Mouse (Mus musculus): ENCODE measurements around the gene Fam167b. TPM values are rescaled to one million over a fixed set of nuclear protein-coding genes. Genes with fewer than 3 reads are reported as not detected.
A peak's percentile ranks its signal among the peaks of the same experiment; 100 is the strongest.

Fam167b gene
- total RNA-seq, 2 experiments from 2014 or later, result 0.46 TPM; not detected in 1

- no peak for DNase-seq (ENCODE audit: low spot score in 2 of 2)
These were observed 30.8 kb upstream of the Fam167b start for GRCm38 (mm10) chr4:129609139-129609631.

- peak; percentile 83 to 85 for DNase-seq (ENCODE audit: low spot score in 2 of 2)
These were observed 30.2 kb upstream of the Fam167b start for GRCm38 (mm10) chr4:129608426-129609025.

- DNase-seq (ENCODE audit: low spot score in 2 of 2), result peak; percentile 79 to 88
These were observed 22.1 kb upstream of the Fam167b start, which contains the start of the genes Eif3i and Tmem234 for GRCm38 (mm10) chr4:129600233-129601158. Eif3i (minus strand) TSS chr4:129600648. Tmem234 (plus strand) TSS chr4:129600668.

GRCm38 (mm10) chr4:129588865-129589264 lies 10.5 kb upstream of the Fam167b start:
- no peak for DNase-seq (ENCODE audit: low spot score in 2 of 2)

- no peak for DNase-seq (ENCODE audit: low spot score in 2 of 2)
These were observed 8.6 kb upstream of the Fam167b start for GRCm38 (mm10) chr4:129586943-129587342.

GRCm38 (mm10) chr4:129585773-129586172 lies 7.4 kb upstream of the Fam167b start:
- DNase-seq (ENCODE audit: low spot score in 2 of 2), result no peak

- peak; percentile 79 to 80 for DNase-seq (ENCODE audit: low spot score in 2 of 2)
These were observed 6.7 kb upstream of the Fam167b start for GRCm38 (mm10) chr4:129584884-129585608.

GRCm38 (mm10) chr4:129584370-129584769 lies 6.0 kb upstream of the Fam167b start:
- no peak for DNase-seq (ENCODE audit: low spot score in 2 of 2)

GRCm38 (mm10) chr4:129582251-129582650 lies 3.9 kb upstream of the Fam167b start:
- DNase-seq (ENCODE audit: low spot score in 2 of 2), result no peak

- DNase-seq (ENCODE audit: low spot score in 2 of 2), result no peak
These were observed 2.0 kb upstream of the Fam167b start for GRCm38 (mm10) chr4:129580347-129580746.

- no peak for DNase-seq (ENCODE audit: low spot score in 2 of 2)
These were observed 661 bp downstream of the Fam167b start for GRCm38 (mm10) chr4:129577688-129578087.

GRCm38 (mm10) chr4:129576863-129577491 lies 1.4 kb downstream of the Fam167b start:
- peak; percentile 48 to 50 for DNase-seq (ENCODE audit: low spot score in 2 of 2)

GRCm38 (mm10) chr4:129575171-129575844 lies 3.0 kb downstream of the Fam167b start:
- no peak for DNase-seq (ENCODE audit: low spot score in 2 of 2)

- no peak for DNase-seq (ENCODE audit: low spot score in 2 of 2)
These were observed 4.9 kb downstream of the Fam167b start, which contains the start of gene Lck for GRCm38 (mm10) chr4:129573430-129573829. Lck (minus strand) TSS chr4:129573641.

- DNase-seq (ENCODE audit: low spot score in 2 of 2), result no peak
These were observed 5.3 kb downstream of the Fam167b start for GRCm38 (mm10) chr4:129573093-129573370.

GRCm38 (mm10) chr4:129572236-129573092 lies 5.9 kb downstream of the Fam167b start:
- no peak for DNase-seq (ENCODE audit: low spot score in 2 of 2)

GRCm38 (mm10) chr4:129571551-129572084 lies 6.7 kb downstream of the Fam167b start:
- DNase-seq (ENCODE audit: low spot score in 2 of 2), result no peak

GRCm38 (mm10) chr4:129570028-129570427 lies 8.3 kb downstream of the Fam167b start:
- DNase-seq (ENCODE audit: low spot score in 2 of 2), result no peak

GRCm38 (mm10) chr4:129568366-129568765 lies 10.0 kb downstream of the Fam167b start:
- DNase-seq (ENCODE audit: low spot score in 2 of 2), result no peak

Measured in left cerebral cortex, adult 18-20 months (tissue).